Comparison of ENCODE assay signal across 1 mouse cellular context in the genomic region with DNA sequence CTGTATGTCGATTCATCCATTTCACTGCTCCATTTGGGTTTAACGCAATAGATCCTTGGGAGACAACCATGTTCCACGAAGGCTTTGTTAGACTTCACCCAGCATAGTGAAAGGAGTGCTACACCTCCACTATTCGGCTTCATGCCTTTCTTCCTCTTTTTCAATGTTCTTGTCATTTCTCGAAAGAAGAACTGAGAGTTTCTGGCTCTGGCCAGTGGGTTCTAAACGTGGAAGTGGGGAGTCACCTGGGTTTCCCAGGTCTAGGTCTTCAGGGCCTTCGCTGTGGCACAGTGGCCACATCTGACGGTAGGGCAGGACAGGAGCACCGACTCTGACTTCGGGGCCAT.
A peak's percentile ranks its signal among the peaks of the same experiment; 100 is the strongest.
TF ChIP-seq lines count a peak whose summit lies in the region.

No protein-coding gene starts in this region.

TF ChIP-seq in CH12.LX, 34 proteins besides CTCF, POLR2A, EP300 and RAD21 (continued from another document):
- TF ChIP-seq ZMIZ1 (IDR thresholded peaks at IDR 0.05; ENCODE audit: low read depth, low read length), result peak; percentile 61
- TF ChIP-seq ZNF384 (IDR thresholded peaks at IDR 0.05; ENCODE audit: low read depth, low read length), result peak; percentile 58
- peak; percentile 46; the same call in 1 of the 2 replicates for TF ChIP-seq HCFC1 (IDR thresholded peaks at IDR 0.05; ENCODE audit: low read depth, low read length)
- no peak; the same call in 1 of the 2 replicates for TF ChIP-seq CHD1 (IDR thresholded peaks at IDR 0.05; ENCODE audit: low read depth, low read length)
- no peak for TF ChIP-seq ZC3H11A (IDR thresholded peaks at IDR 0.05; ENCODE audit: low read depth, low read length)
- peak; percentile 94 for TF ChIP-seq CHD2 (IDR thresholded peaks at IDR 0.05; ENCODE audit: low read length)
- TF ChIP-seq JUND (conservative IDR thresholded peaks at IDR 0.05; ENCODE audit: low read depth, low read length), result peak; percentile 32; the same call in 1 of the 2 replicates
- no peak for TF ChIP-seq NELFE (IDR thresholded peaks at IDR 0.05; ENCODE audit: low read depth, low read length)
- TF ChIP-seq MAX (IDR thresholded peaks at IDR 0.05; ENCODE audit: low read length), result peak; percentile 79
- peak; percentile 77 for TF ChIP-seq MAFK (IDR thresholded peaks at IDR 0.05; ENCODE audit: insufficient replicate concordance, low read length)
- TF ChIP-seq MAZ (IDR thresholded peaks at IDR 0.05; ENCODE audit: low read depth, low read length), result peak; percentile 83
- TF ChIP-seq KAT2A (IDR thresholded peaks at IDR 0.05; ENCODE audit: insufficient replicate concordance, low read length), result 0 out of 2 replicates have a peak, but pooled peaks have one; percentile 78
- TF ChIP-seq POLR2AphosphoS2 (IDR thresholded peaks at IDR 0.05; ENCODE audit: low read depth, low read length), result peak; percentile 37; the same call in 1 of the 2 replicates
- TF ChIP-seq NRF1 (IDR thresholded peaks at IDR 0.05; ENCODE audit: low read depth, low read length), result peak; percentile 30; the same call in 1 of the 2 replicates
- TF ChIP-seq PAX5 (IDR thresholded peaks at IDR 0.05; ENCODE audit: low read length), result no peak
- peak; percentile 88; the same call in 1 of the 2 replicates for TF ChIP-seq UBTF (IDR thresholded peaks at IDR 0.05; ENCODE audit: low read depth, low read length)
- TF ChIP-seq SIN3A (IDR thresholded peaks at IDR 0.05; ENCODE audit: low read length), result peak; percentile 96
- peak; percentile 99 for TF ChIP-seq RCOR1 (conservative IDR thresholded peaks at IDR 0.05; ENCODE audit: low read depth, low read length)
- TF ChIP-seq ETS1 (conservative IDR thresholded peaks at IDR 0.05; ENCODE audit: low read depth, low read length), result peak; percentile 91
- TF ChIP-seq SMC3 (IDR thresholded peaks at IDR 0.05; ENCODE audit: low read depth, low read length), result no peak
- TF ChIP-seq MXI1 (IDR thresholded peaks at IDR 0.05; ENCODE audit: low read depth, low read length), result peak; percentile 88
- no peak for TF ChIP-seq GABPA (IDR thresholded peaks at IDR 0.05; ENCODE audit: insufficient replicate concordance, low read depth, low read length)
- TF ChIP-seq TBP (conservative IDR thresholded peaks at IDR 0.05; ENCODE audit: low read depth, low read length), result peak; percentile 75; the same call in 1 of the 2 replicates
- no peak; the same call in 1 of the 2 replicates for TF ChIP-seq ZKSCAN1 (IDR thresholded peaks at IDR 0.05; ENCODE audit: borderline replicate concordance, low read depth, low read length)
- TF ChIP-seq E2F4 (IDR thresholded peaks at IDR 0.05; ENCODE audit: insufficient replicate concordance, low read depth, low read length), result 0 out of 2 replicates have a peak, but pooled peaks have one; percentile 59
- TF ChIP-seq ELF1 (IDR thresholded peaks at IDR 0.05; ENCODE audit: low read depth, low read length), result peak; percentile 73
- TF ChIP-seq MYC (IDR thresholded peaks at IDR 0.05; ENCODE audit: low read depth, low read length), result peak; percentile 92
- TF ChIP-seq USF2 (conservative IDR thresholded peaks at IDR 0.05; ENCODE audit: low read depth, low read length), result 0 out of 2 replicates have a peak, but pooled peaks have one; percentile 7
- peak; percentile 40; the same call in 1 of the 2 replicates for TF ChIP-seq JUN (IDR thresholded peaks at IDR 0.05; ENCODE audit: insufficient read depth, low read depth, low read length)
- peak; percentile 100 for TF ChIP-seq IRF4 (IDR thresholded peaks at IDR 0.05; ENCODE audit: low read depth, low read length)
- peak; percentile 84 for TF ChIP-seq BHLHE40 (IDR thresholded peaks at IDR 0.05; ENCODE audit: low read depth, low read length)
